Mouse (Mus musculus) heart, embryonic 14.5 days (tissue): ENCODE measurements around the gene Sgf29. TPM values are rescaled to one million over a fixed set of nuclear protein-coding genes. Genes with fewer than 3 reads are reported as not detected.

Experiments
- ATAC-seq: fragments of 200-750 bp; cut with Nextera tagmentation; 2 replicates; pipeline ENCODE4 v1.8.0; 2017; ENCODE audit warnings: low read depth, moderate TSS enrichment; ENCODE audit not compliant: insufficient number of reproducible peaks, insufficient read depth, low FRiP score
- H3K27ac ChIP-seq, 2 experiments: fragments of 200-500 bp in 1 of 2; fragments of 300-500 bp in 1 of 2; sonication (generic) in 1 of 2; replicated peaks in 1 of 2; 2 replicates each; pipeline ENCODE4 v1.5.1; 2012 to 2014; ENCODE audit warnings: low read depth in 2 of 2, low read length in 2 of 2, control low read depth in 1 of 2, mild to moderate bottlenecking in 1 of 2, mixed read lengths in 1 of 2; ENCODE audit not compliant: control insufficient read depth in 1 of 2, insufficient read depth in 1 of 2
- H3K27me3 ChIP-seq: fragments of 300-500 bp; sonication (generic); 2 replicates; pipeline ENCODE4 v1.6.1; 2014; ENCODE audit warnings: mild to moderate bottlenecking, low read length, control low read depth; ENCODE audit not compliant: control insufficient read depth, insufficient read depth
- H3K36me3 ChIP-seq: fragments of 300-500 bp; sonication (generic); 2 replicates; pipeline ENCODE4 v1.6.1; 2014; ENCODE audit warnings: mild to moderate bottlenecking, control low read depth, low read length, mixed read lengths; ENCODE audit not compliant: control insufficient read depth, insufficient read depth
- H3K4me1 ChIP-seq, 2 experiments: fragments of 200-500 bp in 1 of 2; fragments of 300-500 bp in 1 of 2; sonication (generic) in 1 of 2; 2 replicates each; pipeline ENCODE4 v1.6.1; 2012 to 2014; ENCODE audit warnings: low read length in 2 of 2, control low read depth in 1 of 2, mixed read lengths in 1 of 2; ENCODE audit not compliant: control insufficient read depth in 2 of 2, insufficient read depth in 2 of 2
- H3K4me2 ChIP-seq: fragments of 300-500 bp; sonication (generic); 2 replicates; pipeline ENCODE4 v1.6.1; 2014; ENCODE audit warnings: mild to moderate bottlenecking, low read length
- H3K4me3 ChIP-seq, 2 experiments: fragments of 200-500 bp in 1 of 2; fragments of 300-500 bp in 1 of 2; sonication (generic) in 1 of 2; 2 replicates each; pipeline ENCODE4 v1.5.1; 2012 to 2014; ENCODE audit warnings: low read length in 2 of 2, mild to moderate bottlenecking in 2 of 2, control low read depth in 1 of 2, low read depth in 1 of 2, moderate library complexity in 1 of 2; ENCODE audit not compliant: control insufficient read depth in 1 of 2, insufficient read depth in 1 of 2
- H3K9ac ChIP-seq: fragments of 300-500 bp; sonication (generic); 2 replicates; pipeline ENCODE4 v1.6.1; 2014; ENCODE audit warnings: mild to moderate bottlenecking, low read length
- H3K9me3 ChIP-seq: fragments of 300-500 bp; sonication (generic); 2 replicates; pipeline ENCODE4 v1.6.1; 2016; ENCODE audit warnings: low read length, control low read depth; ENCODE audit not compliant: control insufficient read depth
- WGBS: fragments of 180-500 bp; shearing (Covaris S2); extraction: QIAGEN DNeasy Blood & Tissue Kit; methylation state at CpG from one replicate; pipeline ENCODE4 v1.1.7; 2014; 5-methylcytosine and 5-hydroxymethylcytosine counted together
- polyA plus RNA-seq: library from polyadenylated mRNA; unstranded; fragments of >200 nt; fragmentation: Nextera tagmentation; extraction: Ambion mirVana; gene quantifications from 2 replicates; pipeline ENCODE4 v1.2.1, GENCODE M21; 2014

Sgf29 gene
- polyA plus RNA-seq = 22.4 and 30.2 TPM in 2 replicates

- WGBS = under 1% methylated on average over 56 of the region's 57 CpGs
- peak within 1 kb of the TSS; percentile 87 for H3K4me2 ChIP-seq
- H3K9me3 ChIP-seq = no peaks in the 10 kb centered on the region
- H3K36me3 ChIP-seq = no peaks in the 10 kb centered on the region
- peak; percentile 96 for ATAC-seq
- H3K4me3 ChIP-seq = peak within 1 kb of the TSS; percentile 54 to 72
- H3K27me3 ChIP-seq = no peaks in the 10 kb centered on the region
- peaks cover 0 to 12% of the 10 kb centered on the region in 2 experiments; a peak in 2 of 4 replicates for H3K4me1 ChIP-seq
- H3K9ac ChIP-seq = peak within 1 kb of the TSS; percentile 68
- peak within 1 kb of the TSS; percentile 88 to 95 for H3K27ac ChIP-seq
Observed at GRCm38 (mm10) chr7:126649231-126650051, at the start of gene Sgf29. Gene Sgf29 (plus strand): TSS chr7:126649309.

GRCm38 (mm10) chr7:126601896-126602295 is 47.2 kb upstream of the Sgf29 start:
- no peaks in the 10 kb centered on the region for H3K27me3 ChIP-seq
- H3K9me3 ChIP-seq = no peaks in the 10 kb centered on the region
- H3K4me3 ChIP-seq = no peak overlapping the region
- no peaks in the 10 kb centered on the region for H3K36me3 ChIP-seq
- H3K4me1 ChIP-seq = no peaks in the 10 kb centered on the region
- no peak overlapping the region for H3K4me2 ChIP-seq
- WGBS = 41% methylated on average over 5 of the region's 5 CpGs
- no peak for ATAC-seq
- no peak overlapping the region for H3K27ac ChIP-seq
- no peak overlapping the region for H3K9ac ChIP-seq

DNA sequence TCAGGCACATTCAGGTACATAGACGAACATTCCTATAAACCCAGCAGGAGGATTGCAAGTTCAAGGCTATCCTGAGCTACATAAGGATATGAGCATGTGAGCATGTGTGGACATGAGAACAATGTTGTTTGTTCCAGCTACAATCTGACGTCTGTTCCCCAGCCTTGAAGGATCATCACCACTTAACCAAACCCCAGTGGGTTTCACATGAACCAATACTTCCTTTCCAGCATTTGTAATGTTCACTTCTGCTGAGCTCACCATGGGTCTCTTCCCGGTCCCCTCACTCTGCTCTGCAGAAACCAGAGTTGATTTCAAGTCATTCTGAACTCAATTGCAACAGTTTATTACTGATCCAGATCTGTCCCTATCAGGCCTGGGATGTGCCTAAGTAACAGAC is 46.5 kb upstream of the Sgf29 start:
- 78% methylated on average over 3 of the region's 3 CpGs for WGBS
- H3K4me2 ChIP-seq = no peak overlapping the region
- H3K4me1 ChIP-seq = no peaks in the 10 kb centered on the region
- H3K36me3 ChIP-seq = no peaks in the 10 kb centered on the region
- H3K9ac ChIP-seq = no peak overlapping the region
- no peak overlapping the region for H3K4me3 ChIP-seq
- H3K27me3 ChIP-seq = no peaks in the 10 kb centered on the region
- H3K9me3 ChIP-seq = no peaks in the 10 kb centered on the region
- no peak overlapping the region for H3K27ac ChIP-seq
- ATAC-seq = no peak

GRCm38 (mm10) chr7:126606611-126607010 is 42.5 kb upstream of the Sgf29 start:
- whole genome bisulfite sequencing = 76% methylated on average over 5 of the region's 5 CpGs
- no peaks in the 10 kb centered on the region for H3K9me3 ChIP-seq
- H3K4me3 ChIP-seq = no peak overlapping the region
- H3K9ac ChIP-seq = no peak overlapping the region
- no peak overlapping the region for H3K4me2 ChIP-seq
- no peaks in the 10 kb centered on the region for H3K4me1 ChIP-seq
- H3K36me3 ChIP-seq = no peaks in the 10 kb centered on the region
- ATAC-seq = no peak
- H3K27me3 ChIP-seq = no peaks in the 10 kb centered on the region
- H3K27ac ChIP-seq = no peak overlapping the region

DNA sequence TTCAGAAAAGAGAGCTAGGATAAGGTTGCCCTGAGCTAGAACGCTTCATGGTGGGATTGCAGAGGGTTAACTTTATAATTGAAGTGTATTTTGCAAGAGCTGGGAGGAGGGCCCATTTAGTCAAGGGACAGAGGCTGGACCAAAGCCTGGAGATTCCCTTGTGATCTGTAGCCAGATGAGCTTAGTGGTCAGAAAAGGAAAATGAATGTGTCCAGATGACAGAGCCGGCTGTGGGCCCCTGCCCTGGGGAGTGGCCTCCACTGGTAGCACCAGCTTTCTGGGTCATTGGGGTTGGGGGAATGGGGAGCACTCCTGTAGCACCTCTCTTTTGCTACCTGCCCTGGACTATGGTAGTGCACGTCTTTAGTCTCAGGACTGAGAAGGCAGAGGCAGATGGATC is 42.0 kb upstream of the Sgf29 start:
- H3K4me1 ChIP-seq = no peaks in the 10 kb centered on the region
- H3K36me3 ChIP-seq = no peaks in the 10 kb centered on the region
- no peak overlapping the region for H3K9ac ChIP-seq
- H3K27ac ChIP-seq = no peak overlapping the region
- 75% methylated on average over 3 of the region's 3 CpGs for WGBS
- H3K9me3 ChIP-seq = no peaks in the 10 kb centered on the region
- no peak overlapping the region for H3K4me3 ChIP-seq
- no peaks in the 10 kb centered on the region for H3K27me3 ChIP-seq
- no peak for ATAC-seq
- no peak overlapping the region for H3K4me2 ChIP-seq

DNA sequence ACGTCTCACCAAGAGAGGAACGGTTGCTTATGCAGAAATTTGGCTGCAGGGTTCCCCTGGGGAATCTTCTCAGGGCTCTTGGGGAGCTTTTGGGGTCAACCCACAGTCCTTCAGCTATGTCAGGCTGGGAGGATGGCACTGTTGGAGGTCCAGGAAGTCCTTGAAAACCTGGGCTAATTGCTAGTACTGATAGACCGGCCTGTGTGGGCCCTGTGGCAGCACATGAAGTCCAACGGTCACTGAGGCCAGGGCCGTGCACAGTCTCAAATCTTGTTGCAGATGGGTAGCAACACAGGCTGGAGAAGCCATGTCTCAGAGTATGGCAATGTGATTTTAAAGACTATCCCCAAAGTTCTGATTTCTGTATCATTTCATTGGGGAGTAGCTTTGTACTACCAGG is 41.3 kb upstream of the Sgf29 start:
- Histone ChIP-seq H3K36me3 (no peaks in the 10 kb centered on the region), H3K27ac (no peak overlapping the region), H3K4me1 (no peaks in the 10 kb centered on the region), H3K4me3 (no peak overlapping the region), H3K9ac (no peak overlapping the region), H3K9me3 (0 out of 2 replicates have a peak, but pooled peaks cover under 1% of the 10 kb centered on the region), H3K4me2 (no peak overlapping the region), H3K27me3 (no peaks in the 10 kb centered on the region)
- 80% methylated on average over 5 of the region's 5 CpGs for WGBS
- ATAC-seq = no peak

- Histone ChIP-seq H3K9me3 (0 out of 2 replicates have a peak, but pooled peaks cover 4% of the 10 kb centered on the region), H3K27ac (no peak overlapping the region), H3K4me2 (no peak overlapping the region), H3K9ac (no peak overlapping the region), H3K27me3 (no peaks in the 10 kb centered on the region), H3K4me1 (no peaks in the 10 kb centered on the region), H3K4me3 (no peak overlapping the region), H3K36me3 (no peaks in the 10 kb centered on the region)
- WGBS = 72% methylated on average over 3 of the region's 3 CpGs
- no peak for ATAC-seq
Observed at GRCm38 (mm10) chr7:126612736-126613135, 36.4 kb upstream of the Sgf29 start.
